Mouse (Mus musculus): ENCODE measurements around the gene Tmem127.

Gene Tmem127

DNA sequence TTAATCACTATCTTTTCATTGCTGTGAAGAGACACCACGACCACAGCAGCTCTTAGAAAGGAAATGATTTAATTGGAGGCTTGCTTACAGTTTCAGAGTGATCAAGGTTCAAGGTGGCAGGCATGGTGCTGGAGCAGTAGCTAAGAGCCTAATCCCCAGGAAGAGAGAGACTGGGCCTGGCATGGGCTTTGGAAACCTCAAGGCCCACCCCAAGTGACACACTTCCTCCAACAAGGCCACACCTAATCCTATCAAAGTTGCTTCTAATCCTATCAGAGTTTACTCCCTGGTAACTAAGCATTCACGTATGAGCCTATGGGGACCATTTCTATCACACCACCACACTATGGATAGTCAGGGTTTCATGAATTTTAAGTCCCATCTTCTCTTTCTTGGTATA, 62.5 kb downstream of the Tmem127 start:
- DNase-seq (ENCODE audit: extremely low spot score, low read depth, low spot score), result no peak

DNA sequence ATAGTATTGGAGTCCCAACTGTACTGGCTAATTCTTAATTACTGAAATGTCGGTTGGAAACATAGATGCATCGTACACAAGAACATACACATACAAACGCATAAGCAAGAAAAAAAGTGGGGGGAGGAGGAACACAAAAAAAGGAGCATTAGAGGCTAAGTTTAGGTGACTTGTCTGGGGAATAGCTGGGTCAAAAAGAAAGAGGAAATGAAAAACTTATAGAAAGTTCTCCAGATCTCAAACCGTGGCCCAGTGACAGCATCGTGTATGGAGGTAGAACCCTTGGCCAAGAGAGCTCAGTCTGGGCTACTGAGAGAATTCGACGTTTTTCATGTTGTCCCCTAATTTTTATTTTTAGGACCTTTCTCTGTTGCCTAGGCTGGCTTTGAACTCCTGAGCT, 63.0 kb downstream of the Tmem127 start:
- no peak for DNase-seq (ENCODE audit: extremely low spot score, low read depth, low spot score)
